Mouse (Mus musculus): ENCODE measurements around the gene Serpind1. TPM values are rescaled to one million over a fixed set of nuclear protein-coding genes. Genes with fewer than 3 reads are reported as not detected.

Serpind1 gene
- not detected in 2 replicates for total RNA-seq (2015; ENCODE audit: low replicate concordance)
- not detected in 2 replicates for total RNA-seq (2017; ENCODE audit: low replicate concordance)

DNA sequence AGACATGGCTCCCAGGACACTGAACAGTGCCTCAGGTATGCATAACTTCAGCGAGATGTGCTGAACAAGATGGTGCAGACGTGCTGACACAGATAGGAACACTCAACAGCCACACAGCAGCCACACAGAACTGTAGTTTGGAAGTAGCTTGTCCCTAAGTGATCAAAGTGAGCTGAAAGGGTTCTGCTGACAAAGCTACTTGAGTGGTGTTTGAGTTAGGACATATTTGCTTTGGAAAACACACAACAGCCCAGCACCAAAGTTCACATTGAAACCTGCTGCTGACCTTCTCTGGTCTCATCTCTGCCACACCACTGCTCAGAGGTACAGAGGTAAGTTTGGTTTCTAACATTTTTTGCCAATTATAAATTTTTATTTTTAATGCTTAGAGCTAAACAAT, at the start of gene Serpind1:
Gene Serpind1 (plus strand): TSS at position 256 of the 400 bp plus-strand sequence.
- ATAC-seq (replicated peaks; ENCODE audit: low FRiP score, poor library complexity, severe bottlenecking) = no peak

DNA sequence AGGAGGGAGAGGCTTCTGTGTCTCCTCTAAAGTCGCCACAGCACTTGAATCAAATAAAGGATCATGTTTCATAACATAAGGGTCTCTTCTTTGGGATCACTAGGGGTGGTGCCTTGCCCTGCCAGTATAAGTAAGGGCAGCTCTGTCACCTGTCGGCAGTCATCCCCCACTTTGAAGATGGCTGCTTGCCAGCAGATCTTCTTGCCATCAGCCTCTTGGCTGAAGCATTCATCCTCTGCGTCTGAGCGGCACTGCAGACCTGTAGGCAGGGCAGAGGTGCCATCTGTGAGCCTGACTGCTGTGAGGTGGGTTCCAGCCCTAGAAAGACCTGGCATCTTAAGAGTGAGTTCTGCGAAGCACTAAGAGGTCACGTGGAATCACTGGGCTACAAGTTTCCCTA, 48.0 kb upstream of the Serpind1 start:
- ATAC-seq (replicated peaks; ENCODE audit: low FRiP score, poor library complexity, severe bottlenecking) = no peak

DNA sequence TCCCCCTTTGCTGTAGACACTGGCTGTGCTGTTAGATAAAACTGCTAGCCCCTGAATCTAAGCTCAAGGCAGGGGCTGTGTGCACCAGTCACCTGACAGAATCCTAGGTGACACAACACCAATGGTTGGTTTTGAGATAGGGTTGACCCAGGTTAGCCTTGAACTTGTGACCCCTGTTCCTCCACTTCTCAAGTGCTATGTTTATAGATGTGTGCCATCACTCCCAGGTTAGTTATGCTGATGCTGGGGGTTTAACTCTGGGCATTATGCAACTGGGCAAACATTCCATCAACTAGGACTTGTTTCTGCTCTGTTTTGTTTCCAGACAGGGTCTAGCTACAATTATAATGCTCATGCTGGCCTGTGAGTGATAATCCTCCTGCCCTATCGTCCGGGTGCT, 44.1 kb upstream of the Serpind1 start:
- no peak for ATAC-seq (replicated peaks; ENCODE audit: low FRiP score, poor library complexity, severe bottlenecking)

GRCm38 (mm10) chr16:17291016-17291415, 40.2 kb upstream of the Serpind1 start:
- no peak for ATAC-seq (replicated peaks; ENCODE audit: low FRiP score, poor library complexity, severe bottlenecking)

DNA sequence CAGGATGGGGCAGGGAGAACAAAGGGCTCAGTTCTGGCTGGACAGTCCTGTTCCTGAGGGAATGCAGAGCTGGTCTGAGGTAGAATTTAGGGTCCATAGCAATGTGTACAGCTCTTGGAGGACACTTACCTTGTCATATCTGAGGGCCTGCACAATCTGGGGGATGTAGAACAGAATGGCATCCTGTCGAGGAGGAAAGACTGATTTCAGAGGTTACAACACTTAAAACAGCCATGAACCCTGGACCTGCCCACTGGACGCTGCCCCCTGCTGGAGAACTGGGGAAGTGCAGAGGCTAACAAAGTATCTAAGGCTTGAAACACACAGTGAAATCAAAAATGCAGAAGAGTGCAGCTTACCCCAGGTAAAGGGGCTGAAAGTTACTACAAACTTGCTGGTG, 38.4 kb upstream of the Serpind1 start:
- ATAC-seq (replicated peaks; ENCODE audit: low FRiP score, poor library complexity, severe bottlenecking) = peak; percentile 69

GRCm38 (mm10) chr16:17300818-17301217, 30.4 kb upstream of the Serpind1 start:
- no peak for ATAC-seq (replicated peaks; ENCODE audit: low FRiP score, poor library complexity, severe bottlenecking)

- no peak for ATAC-seq (replicated peaks; ENCODE audit: low FRiP score, poor library complexity, severe bottlenecking)
Observed at GRCm38 (mm10) chr16:17303521-17304245, 27.5 kb upstream of the Serpind1 start.

- no peak for ATAC-seq (replicated peaks; ENCODE audit: low FRiP score, poor library complexity, severe bottlenecking)
Observed at GRCm38 (mm10) chr16:17307461-17307860, 23.7 kb upstream of the Serpind1 start.

DNA sequence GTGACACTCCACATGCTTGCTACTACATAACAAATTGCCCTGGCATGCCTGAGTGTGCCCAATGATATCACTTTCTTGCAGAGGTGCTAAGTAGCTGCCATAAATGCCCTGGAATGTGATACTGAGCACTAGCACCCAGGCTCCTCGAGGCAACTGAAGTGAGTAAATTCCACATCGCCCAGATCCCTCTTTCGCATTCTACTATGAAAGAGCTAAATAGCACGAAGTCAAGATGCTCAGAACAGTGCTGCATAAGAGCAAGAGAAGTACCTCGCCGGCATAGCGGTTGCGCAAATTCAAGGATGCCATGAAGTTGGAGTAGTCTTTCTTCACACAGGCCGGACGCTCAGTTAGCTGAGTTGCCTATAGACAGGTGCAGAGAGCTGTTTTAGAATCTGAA, 22.1 kb upstream of the Serpind1 start:
- ATAC-seq (replicated peaks; ENCODE audit: low FRiP score, poor library complexity, severe bottlenecking) = no peak

- no peak for ATAC-seq (replicated peaks; ENCODE audit: low FRiP score, poor library complexity, severe bottlenecking)
Observed at GRCm38 (mm10) chr16:17312531-17312930, 18.6 kb upstream of the Serpind1 start.

GRCm38 (mm10) chr16:17316554-17316953, 14.6 kb upstream of the Serpind1 start:
- ATAC-seq (replicated peaks; ENCODE audit: low FRiP score, poor library complexity, severe bottlenecking) = no peak

GRCm38 (mm10) chr16:17321481-17321880, 9.7 kb upstream of the Serpind1 start:
- ATAC-seq (replicated peaks; ENCODE audit: low FRiP score, poor library complexity, severe bottlenecking) = no peak

DNA sequence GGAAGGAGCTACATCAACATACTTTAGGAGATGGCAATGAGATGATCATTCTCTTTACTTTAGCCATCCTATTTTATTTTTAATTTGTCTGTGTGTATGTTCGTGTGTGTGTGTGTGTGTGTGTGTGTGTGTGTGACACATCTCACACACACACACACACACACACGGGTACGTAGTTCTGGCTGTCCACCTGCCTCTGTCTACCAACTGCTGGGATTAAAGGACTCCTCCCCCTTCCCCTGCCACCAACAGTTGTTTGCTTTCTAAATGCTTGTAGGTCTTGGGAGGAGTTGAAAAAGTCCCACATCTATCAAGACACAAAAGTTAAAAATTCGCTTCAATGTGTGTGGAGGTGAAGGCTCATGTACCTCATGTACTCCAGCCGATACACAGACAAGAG, 6.4 kb upstream of the Serpind1 start:
- no peak for ATAC-seq (replicated peaks; ENCODE audit: low FRiP score, poor library complexity, severe bottlenecking)

DNA sequence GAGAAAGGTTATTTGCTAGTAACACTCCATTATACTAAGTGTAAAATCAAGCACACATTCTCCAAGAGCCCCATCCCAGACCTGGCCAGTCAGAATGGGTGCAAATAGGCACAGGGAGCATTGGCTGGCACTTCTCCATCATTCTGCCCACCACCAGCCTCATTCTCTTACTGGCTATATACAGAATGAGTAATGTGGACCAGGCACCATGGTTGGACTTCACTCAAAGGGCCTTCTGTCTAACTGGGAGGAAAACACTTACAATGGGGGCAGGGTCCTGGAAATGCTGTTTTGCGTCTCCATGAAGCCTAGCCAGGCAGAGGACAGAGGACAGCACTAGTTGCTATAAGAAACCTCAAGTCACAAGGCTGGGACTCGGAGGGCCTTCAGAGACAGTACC, 5.1 kb upstream of the Serpind1 start:
- ATAC-seq (replicated peaks; ENCODE audit: low FRiP score, poor library complexity, severe bottlenecking) = no peak

DNA sequence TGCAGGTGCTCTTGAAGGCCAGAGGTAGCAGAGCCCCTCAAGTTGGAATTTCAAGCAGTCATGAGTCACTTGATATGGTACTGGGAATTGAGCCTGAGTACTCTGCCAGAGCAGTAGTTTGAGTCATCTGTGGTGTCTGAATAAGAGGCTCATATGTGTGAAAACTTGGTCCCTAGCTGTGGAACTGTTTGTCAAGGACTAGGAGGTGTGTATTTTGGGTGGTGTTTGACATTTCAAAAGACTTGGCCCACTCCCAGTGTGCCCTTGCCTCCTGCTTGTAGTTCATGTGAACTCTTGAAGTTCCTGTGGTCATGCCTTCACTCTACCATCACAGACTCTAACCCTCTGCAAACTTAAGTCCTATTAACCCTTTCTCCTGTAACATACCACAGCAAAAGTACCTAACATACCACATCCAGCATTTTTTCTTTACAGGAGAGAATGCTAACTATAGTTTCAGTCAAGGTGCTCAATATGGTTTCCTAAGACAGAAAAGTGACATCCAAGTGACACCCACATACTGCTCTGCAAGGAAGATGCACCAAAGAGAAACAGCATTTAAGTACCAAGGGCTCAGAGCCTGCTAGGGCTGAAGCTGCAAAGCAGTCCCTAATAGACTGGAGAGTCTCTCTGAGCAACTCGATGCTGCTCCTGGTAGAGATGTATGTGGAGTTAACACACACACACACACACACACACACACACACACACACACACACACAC, 1.2 kb upstream of the Serpind1 start:
- ATAC-seq (replicated peaks; ENCODE audit: low FRiP score, poor library complexity, severe bottlenecking) = no peak

- ATAC-seq (replicated peaks; ENCODE audit: low FRiP score, poor library complexity, severe bottlenecking) = no peak
Observed at GRCm38 (mm10) chr16:17331855-17332254, 684 bp downstream of the Serpind1 start.

- ATAC-seq (replicated peaks; ENCODE audit: low FRiP score, poor library complexity, severe bottlenecking) = no peak
Observed at GRCm38 (mm10) chr16:17334574-17334973, 3.4 kb downstream of the Serpind1 start.

DNA sequence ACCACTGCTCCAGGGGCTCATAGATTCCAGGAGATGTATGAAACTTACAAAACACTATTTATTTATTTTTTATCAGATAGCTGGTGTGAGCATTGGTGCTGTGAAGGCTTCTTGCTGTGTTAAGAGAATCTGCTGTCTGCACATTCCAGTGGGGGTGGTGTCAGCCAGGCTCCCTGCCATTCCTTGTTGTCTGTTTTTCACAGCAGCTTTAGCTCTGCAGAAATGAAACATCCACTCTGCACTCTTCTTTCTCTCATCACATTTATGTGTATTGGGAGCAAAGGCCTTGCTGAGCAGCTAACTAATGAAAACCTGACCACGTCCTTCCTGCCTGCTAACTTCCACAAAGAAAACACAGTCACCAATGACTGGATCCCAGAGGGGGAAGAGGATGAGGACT, 4.9 kb downstream of the Serpind1 start:
- ATAC-seq (replicated peaks; ENCODE audit: low FRiP score, poor library complexity, severe bottlenecking) = no peak

GRCm38 (mm10) chr16:17339701-17340100, 8.5 kb downstream of the Serpind1 start:
- ATAC-seq (replicated peaks; ENCODE audit: low FRiP score, poor library complexity, severe bottlenecking) = no peak

DNA sequence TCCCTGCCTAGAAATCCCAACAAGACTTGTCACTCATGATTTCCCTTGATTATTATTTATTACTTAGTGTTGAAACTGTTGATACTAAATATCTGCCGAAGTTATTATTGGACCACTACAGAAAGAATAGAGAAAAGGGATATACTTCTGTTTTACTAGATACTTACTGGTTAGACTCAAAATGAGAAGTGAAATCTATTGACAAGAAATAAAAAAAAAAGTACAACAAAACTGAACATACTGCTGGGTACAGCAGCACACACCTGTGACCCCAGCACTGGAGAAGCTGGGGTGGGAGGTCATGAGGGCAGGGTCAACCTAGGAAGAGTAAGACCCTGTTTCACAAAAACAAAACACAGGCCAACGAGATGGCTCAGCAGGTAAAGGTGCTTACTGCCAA, 9.5 kb downstream of the Serpind1 start:
- ATAC-seq (replicated peaks; ENCODE audit: low FRiP score, poor library complexity, severe bottlenecking) = no peak

DNA sequence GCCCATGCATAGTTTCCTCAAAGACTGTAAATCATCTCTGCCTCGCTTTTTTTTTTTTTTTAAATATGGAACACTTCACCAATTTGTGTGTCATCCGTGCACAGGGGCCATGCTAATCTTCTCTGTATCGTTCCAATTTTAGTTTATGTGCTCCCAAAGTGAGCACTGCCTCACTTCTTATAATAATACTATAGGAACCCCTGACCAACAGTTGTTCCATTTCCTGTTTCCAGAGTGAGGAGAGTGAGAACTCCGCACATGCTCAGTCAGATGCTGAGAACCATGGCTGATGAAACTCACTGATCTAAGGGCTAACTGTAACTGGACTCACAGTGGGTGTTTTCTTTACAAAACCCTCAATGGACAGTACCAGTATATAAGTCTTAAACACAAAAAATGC, 10.7 kb downstream of the Serpind1 start:
- ATAC-seq (replicated peaks; ENCODE audit: low FRiP score, poor library complexity, severe bottlenecking) = no peak

Measured in erythroblast, adult 5-6 weeks (primary cell).